Mouse (Mus musculus) CH12F3 (cell line): ENCODE measurements around the gene Fam214a.
"Not testable (repeated sequence)": the region's sequence is repeated elsewhere in the genome, so short reads cannot be mapped to it uniquely, and the experiment has no call there.

ENCODE experiments used
- in situ Hi-C: fragments of 300-500 bp; cut with MboI; formaldehyde crosslinking; loops from 2 replicates; pipeline ENCODE4 v1.14.3; 2020; ENCODE audit warnings: low sequenced_read_pairs

The Fam214a gene

DNA sequence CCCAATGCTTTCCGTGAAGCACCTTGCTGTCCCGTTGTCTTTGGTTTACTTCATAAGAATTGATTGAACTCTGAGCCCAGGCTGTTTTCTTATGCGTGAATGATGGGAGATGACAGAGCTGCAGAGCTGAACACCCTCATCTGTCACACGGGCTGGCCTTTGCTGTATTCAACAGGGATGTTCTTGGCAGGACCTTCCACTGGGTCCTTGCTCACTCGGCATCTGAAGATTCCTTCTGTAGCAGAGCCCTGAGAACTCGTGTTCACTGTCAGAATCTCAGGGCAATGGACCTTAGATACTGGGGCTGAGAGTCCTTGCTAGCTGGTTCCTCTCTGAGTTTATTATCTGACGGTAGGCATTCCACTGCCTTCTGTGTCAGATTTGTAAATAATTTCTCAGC lies 25.3 kb downstream of the Fam214a start:
- in situ Hi-C loops, result no loop called here

DNA sequence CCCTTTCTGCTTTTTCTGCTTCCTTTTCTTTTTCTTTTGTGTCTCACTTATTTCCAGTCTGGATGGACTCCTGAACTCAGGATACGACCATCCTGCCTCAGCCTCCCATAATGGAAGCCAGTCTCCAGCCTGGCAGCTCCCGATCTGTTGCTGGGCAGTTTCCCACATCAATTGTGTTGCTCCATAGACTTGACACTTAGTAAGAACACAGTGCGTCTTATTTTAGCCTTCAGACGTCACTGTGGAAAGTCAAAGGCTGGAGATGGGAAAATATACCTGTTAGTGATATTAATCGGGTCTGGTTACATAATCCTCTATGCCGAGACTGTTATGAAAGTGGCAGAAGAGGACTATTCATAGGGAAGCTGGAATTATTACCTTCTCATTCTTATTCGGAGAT lies 26.2 kb downstream of the Fam214a start:
- in situ Hi-C loops, result no loop called here

DNA sequence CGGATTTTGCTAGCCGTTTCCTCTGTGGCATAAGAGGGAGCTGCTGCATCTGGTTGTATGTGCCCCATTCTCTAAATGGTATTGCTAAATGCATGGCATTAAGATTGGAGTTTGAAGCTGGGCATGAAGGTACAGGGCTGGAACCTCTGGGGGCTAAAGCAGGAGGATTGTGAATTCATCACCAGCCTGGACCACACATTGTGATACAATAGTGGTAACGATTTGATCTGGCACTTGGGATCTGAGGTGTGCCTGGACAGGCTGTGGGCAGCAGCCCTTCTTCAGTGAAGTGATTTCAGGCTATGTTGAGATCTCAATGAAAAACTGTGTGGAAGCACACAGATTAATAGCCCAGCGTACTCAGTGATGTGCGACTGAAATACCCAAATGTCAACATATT lies 26.7 kb downstream of the Fam214a start:
- in situ Hi-C loops, result no loop called here

DNA sequence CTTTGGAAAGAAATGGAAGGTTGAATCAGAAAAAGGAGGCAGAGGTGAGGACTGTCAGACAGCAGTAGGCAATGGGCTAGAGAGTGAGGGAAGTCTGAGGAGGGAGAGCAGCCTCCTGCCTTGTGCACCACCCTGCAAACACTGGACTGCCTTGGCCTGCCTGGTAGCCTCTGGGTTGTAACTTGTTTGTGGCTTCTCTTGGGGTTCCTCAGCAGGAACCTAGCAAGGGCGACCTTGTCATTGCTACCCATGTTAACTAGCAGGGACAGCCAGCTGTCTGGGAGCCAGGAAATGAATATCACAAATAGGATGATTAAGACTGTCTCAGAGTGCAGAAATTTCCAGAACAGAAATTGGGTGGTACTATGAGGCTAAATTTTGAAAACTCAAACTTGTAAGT lies 27.2 kb downstream of the Fam214a start:
- in situ Hi-C loops, result no loop called here

DNA sequence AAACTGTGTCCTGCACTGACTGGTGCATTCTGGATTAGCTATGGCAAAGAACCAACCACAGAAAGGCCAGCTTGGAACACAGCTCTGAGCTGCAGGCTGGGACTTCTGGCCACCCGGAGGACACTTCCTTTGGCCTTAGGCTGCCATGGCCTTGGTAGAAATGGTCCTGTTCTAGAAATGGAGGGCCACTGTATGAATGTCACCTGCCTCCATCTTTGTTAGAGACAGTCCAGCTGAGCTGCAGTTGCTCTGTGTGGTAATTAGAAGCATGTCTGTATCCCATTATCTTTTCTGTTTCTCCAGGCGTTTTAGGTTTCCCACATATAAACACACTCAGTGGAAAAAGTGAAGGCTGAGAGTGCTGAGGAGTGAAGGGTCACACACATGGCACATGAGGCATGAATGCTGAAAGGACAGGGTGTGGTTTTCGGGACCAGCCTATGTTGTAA lies 29.0 kb downstream of the Fam214a start:
- in situ Hi-C loops, result no loop called here

DNA sequence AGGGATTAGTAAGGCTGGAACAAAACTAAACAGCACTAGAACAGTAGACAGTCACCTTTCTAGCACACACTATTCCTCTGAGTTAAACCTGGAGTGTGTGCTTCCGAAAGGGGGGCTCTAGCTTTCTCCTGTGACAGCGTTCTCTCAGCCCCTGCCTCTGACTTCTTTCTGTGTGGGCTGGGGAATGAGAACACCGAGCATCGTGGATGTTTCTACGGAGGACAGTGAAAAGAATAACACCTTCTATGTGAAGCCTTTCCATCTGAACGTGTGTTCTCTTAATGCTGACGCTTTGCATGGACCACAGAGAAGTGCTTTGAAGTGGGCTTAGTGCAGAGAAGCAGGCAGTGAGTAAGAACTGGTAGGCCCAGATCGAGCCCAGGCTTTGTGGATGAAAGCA lies 29.5 kb downstream of the Fam214a start:
- in situ Hi-C loops, result no loop called here

DNA sequence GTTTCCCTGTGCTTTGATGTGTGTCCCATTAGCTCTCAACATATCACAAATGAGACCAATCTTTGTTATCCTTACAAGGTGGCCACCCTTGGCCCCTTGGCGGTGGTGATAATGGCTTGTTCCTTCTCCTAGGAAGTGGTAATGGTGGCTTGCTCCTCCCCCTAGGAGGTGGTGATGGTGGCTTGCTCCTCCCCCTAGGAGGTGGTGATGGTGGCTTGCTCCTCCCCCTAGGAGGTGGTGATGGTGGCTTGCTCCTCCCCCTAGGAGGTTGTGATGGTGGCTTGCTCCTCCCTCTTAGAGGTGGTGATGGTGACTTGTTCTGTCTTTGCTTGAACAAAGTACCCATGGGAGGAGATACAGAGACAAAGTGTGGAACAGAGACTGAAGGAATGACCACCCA lies 30.0 kb downstream of the Fam214a start:
- in situ Hi-C loops, result not testable (repeated sequence)

DNA sequence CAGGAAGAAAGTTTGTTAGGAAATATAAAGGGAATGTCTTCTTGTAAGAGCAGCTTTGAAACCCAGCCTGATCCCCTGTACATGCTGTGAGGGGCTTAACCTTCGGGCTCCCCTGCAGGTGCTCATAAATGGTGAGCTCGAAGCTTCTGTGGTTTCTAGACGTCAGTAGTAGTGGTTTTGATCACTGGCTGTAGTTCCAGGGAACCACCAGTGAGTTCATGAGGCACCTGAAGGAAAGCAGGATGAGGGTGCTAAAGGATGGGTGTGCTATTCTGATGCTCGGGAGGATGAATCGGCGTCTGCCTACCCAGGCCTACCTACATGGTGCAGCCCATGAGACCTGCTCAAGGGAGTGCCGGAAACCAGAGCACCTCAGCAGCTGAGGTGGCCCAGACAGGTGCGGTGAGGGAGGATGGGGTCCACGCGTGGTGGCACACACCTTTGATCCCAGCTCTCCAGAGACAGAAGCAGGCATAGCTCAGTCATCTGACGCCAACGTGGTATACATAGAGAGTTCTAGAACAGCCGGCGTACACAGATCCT lies 32.6 kb downstream of the Fam214a start:
- in situ Hi-C loops, result no loop called here

DNA sequence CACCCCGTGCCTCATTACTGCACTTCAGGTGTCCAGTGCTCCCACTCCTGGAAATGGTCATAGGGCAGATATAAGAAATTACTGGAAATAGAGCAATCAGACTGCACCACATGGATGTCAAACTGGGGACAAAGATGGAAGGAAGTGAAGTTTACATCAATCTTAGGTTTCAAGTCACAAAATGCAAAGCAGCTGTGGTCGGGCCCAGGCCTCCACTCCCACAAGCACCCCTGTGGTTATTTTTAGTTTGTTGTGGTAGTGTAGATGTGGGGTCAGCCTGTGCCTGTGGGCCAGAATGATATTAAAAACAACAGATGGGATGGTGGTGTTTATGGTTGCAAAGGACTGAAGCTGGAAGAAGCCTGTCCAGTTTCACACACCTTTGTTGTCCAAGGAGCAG lies 33.1 kb downstream of the Fam214a start:
- in situ Hi-C loops, result no loop called here

DNA sequence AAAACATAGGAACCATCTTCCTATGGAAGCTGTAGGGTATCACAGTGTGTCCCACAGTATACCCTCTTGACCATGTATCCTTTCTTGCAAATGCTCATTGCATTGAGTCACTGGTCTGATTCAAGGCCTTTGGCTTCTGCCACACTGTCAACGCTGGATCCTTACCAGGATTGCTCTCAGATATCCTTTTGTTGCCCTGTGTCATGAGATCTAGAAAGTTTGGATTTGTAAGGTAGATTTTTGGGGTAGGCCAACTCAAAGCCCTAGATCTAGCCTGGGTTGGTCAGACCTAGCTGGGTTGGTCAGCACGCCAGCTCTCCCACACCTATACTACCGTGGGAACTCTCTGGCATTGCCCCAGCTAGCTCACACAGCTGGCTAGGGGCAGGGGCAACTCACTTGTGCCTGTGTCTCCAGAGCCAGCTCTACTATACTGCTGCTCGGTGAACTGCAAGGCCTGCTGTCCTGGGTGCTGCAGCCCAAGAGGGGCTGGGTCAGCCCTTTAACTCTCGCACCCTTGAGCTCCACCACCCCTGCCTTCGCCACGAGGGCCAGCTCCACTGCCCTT lies 36.3 kb downstream of the Fam214a start:
- in situ Hi-C loops, result no loop called here

DNA sequence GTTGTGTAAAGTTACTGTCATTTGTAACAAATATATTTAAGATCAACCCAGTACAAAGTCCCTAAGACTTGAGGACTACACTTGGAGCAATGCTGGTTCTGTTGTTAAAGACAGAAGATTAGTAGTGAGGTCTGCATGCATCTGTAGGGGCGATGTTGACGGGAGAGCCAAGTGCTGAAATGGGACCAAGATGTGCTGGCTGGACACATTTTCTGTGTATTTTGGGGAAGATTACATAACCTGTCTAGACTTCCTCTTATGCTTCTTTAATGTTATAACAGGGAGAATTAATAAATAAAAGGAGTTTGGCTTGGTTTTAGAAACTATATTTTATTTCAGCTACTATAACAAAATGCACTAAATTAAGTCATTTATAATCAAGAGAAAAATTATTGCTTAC lies 37.3 kb downstream of the Fam214a start:
- in situ Hi-C loops, result no loop called here

DNA sequence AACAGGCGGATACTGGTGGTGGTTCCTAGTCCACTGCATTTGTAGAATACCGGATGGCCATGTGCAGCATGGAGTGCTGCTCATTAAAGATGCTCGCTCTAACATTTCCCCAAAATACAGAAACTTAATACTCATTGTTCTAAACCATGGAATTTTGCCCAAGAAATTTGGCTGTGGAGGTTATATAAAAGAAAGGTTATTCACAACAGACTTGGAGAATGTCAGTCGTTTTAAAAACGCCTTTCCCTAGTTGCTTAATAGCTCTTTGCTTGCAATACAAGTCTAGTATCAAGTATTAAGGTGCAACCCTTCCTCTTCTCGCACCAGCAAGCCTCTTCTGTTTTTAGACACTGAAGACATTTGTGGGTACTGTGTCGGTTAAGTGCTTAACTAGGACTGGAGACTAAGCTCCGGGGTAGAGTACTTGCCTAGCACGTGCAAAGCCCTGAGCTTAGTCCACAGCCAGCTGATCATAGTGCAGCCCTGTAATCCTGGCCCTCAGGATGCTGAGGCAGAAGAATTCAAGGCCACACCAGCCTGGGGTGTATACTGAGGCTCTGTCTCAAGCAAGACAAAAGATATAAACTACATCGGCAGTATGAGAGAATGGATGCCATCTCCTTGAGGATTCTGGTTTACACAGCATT lies 42.0 kb downstream of the Fam214a start:
- in situ Hi-C loops, result no loop called here

DNA sequence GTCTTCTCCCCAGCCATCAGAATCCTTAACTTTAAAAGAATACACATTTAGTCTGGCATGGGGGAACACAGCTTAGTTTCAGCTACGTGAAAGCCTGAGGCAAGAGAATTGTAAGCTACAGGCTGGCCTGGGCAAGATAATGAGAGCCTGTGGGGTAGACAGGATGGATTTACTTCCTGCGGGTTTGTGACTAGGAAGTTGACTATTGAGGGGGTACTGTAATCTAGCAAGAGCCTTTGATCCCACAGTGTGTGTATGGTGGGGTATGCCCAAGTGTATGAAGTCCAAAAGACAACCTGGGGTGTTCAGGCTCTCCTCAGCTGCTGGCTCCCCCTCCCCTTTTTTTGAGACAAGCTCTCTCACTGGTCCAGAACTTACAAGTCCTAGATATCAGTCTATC lies 43.7 kb downstream of the Fam214a start:
- in situ Hi-C loops, result no loop called here

DNA sequence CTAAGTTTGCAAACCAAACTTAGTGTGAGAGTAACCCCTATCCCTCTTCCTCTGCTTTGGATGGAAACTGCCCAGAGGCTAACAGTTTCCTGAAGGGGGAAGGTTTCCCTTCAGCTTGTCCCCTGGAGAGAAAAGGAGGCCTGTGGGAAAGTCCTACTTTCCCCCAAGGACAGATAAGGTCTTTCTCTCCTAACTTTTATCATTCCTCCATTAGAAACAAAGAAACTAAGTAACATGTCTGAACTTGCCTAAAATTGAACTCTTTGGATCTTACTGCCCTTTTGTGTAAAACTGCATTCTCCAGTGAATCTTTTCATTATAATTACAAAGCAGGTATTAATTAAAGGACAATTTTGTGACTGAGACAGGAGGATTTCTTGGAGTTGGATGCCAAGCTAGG lies 45.3 kb downstream of the Fam214a start:
- in situ Hi-C loops, result no loop called here

DNA sequence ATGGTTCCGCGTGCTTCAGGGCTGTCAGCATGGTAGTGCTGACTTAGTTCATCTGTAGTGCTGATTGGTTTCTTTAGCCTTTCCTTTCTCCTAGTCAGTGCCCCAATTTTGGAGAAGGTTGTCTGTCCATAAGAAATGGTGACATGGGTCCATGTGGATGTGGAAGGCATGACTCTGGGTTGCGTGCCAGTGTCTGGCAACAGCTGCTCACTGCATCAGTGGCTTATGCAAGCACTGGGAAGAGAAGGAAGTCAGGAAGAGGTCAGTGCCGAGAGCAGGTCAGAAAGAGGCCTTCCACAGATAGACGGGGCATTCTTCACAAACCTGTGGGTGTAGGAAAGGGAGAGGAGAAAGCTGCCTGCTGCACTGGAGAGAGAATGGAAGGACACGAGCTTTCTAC lies 48.3 kb downstream of the Fam214a start:
- in situ Hi-C loops, result no loop called here

DNA sequence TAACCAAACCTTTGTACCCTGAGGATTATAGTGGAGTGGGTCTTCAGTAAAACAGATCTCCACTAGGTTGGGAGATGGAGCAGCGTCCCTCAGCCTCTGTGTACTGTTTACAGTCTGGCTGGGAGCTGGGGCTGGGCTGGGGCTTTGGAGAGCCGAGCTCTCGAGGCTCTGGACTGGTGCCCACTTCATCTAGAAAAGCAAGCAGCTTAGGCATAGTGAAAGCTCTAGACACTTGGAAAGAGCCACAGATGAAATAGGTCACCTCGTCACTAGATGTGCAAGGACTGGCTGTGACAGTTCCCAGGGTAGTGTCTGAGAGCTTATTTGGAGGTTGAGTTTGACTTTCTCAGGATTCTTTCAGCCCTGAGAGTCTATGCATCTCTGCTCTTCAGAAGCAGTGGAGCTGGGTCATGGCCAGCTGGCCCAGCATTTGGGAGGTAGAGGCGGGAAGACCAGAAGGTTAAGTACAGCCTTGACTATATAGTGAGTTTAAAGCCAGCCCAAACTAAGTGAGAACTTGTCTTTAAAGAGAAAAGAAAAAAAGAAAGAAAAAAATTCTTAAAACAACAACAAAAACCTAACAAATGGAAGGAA lies 49.0 kb downstream of the Fam214a start:
- in situ Hi-C loops, result no loop called here

DNA sequence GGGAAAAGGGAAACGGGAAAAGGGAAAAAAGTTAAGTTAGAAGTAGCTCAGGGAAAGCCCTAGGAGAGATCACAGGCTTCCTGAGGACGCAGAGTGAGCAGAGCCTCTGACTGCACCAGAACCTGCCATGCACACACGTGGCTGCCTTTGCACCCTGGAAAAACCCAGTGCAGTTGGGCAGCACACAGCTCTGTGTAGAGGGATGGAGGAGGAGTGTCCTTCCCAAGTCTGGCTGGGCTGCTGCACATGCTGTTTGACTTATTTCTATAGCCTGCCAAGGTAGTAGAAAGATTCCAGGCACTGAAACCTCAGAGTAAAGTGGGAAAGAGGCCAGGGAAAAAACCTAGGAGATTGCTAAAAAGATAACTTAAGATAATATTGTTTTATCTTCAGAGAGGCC lies 49.6 kb downstream of the Fam214a start:
- in situ Hi-C loops, result no loop called here

DNA sequence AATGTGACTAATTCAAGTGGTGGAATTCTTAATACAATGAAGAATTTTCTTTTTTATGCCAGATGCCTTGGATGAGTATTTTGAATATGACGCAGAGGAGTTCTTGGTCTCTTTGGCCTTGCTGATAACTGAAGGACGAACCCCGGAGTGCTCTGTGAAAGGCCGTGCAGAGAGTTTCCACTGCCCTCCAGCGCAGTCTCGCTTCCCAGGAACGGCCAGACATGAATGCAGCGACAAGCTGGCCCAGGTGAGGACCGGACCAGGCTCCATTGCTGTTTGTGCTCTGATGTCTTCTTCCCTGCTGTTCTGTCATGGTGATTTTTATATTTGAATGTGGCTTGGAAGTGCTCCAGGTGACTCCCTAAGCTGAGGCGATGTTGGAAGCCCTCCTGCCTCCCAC lies 51.5 kb downstream of the Fam214a start:
- in situ Hi-C loops, result no loop called here

DNA sequence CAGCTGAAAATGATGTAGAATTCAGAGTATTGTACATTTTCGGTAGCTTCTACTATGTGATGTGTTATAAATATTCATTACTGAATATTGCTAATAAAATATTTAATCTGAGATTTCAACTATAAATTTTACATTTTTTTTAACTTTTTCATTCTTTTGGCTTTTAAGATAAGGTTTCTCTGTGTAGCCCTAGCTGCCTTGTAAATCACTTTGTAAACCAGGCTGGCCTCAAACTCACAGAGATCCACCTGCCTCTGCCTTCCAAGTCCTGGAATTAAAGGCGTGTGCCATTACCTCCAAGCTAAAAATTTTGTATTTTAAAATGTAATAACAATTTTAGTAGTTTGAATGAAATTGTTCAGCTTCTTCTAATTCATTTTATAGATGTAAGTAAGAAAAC lies 63.9 kb downstream of the Fam214a start:
- in situ Hi-C loops, result no loop called here

DNA sequence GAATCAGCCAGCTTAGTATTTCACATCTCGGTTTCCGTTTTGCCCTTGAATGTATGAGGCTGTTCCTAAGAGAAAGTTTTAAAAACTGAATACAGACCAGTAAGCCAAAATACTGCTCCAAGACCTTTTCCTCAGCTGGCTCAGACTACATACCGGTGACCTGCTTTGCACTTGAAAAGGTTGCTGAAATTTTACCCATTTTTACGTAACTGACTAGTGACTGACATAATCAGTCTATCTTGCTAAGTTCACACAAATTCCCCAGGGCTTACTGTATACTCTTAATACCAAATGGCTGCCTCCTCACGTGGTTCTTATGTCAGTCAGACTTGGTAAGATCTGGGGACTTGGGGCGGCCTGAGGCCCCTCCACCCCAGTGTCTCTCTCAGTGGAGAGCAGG lies 66.5 kb downstream of the Fam214a start:
- in situ Hi-C loops, result no loop called here

DNA sequence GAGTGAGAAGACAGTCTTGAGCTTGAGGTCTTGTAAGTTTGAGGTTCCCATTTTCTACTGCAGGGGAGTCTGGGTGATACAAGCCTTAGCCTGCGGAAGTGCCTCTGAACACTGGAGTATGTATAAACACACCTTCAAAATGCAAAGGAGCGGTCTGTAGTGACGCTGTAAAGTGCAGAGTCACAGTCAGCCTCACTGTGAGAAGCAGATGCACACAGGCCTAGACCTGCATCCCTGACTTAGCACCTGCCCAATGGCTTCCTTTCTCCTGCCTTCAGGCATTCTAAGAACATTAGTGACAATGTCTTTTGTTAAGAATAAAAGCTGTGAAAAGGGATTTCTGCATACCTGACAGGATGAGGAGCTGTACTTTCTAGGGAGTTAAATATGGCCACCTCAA lies 66.9 kb downstream of the Fam214a start:
- in situ Hi-C loops, result no loop called here

DNA sequence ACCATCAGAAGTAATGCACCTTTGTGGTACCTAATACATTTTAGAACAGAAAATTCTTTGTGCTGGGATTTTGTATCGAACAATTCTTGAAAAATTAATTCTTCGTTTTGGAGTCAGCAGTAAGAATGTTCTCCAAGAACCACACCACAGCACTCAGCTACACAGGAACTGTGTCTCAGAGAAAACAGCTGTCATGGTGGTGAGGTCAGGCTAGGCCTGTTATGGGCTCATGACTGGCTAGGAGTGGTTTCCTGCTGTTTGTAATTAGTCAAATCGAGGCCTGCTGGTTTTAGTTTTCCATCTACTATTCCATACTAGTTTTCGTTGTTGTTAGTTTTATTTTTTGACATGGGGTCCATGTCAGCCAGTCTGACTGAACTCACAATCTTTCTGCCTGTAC lies 67.9 kb downstream of the Fam214a start:
- in situ Hi-C loops, result loop anchor here (10.0 kb wide), 1 partner anchor 116 kb away; no protein-coding TSS in a partner anchor
